Mouse (Mus musculus) heart, postnatal 10 days (tissue): Measurements from ENCODE around the gene Akap12. TPM values are rescaled to one million over a fixed set of nuclear protein-coding genes. Genes with fewer than 3 reads are reported as not detected.
A peak's percentile ranks its signal among the peaks of the same experiment; 100 is the strongest.

Experiments used
- DNase-seq, 2 experiments: peaks; one replicate each; pipeline ENCODE4 v3.0.0; 2021
- intact Hi-C: fragments of 180-260 bp; cut with DNase I; formaldehyde crosslinking; loops from one replicate; pipeline ENCODE4 v1.15.1; 2025
- total RNA-seq, 2 experiments: library from RNA; stranded (reverse); gene quantifications; 2 replicates each; pipeline ENCODE4 v1.2.3; 2021

Akap12 gene
- total RNA-seq, 2 experiments from 2014 or later: 62.8 to 68.4 TPM

DNA sequence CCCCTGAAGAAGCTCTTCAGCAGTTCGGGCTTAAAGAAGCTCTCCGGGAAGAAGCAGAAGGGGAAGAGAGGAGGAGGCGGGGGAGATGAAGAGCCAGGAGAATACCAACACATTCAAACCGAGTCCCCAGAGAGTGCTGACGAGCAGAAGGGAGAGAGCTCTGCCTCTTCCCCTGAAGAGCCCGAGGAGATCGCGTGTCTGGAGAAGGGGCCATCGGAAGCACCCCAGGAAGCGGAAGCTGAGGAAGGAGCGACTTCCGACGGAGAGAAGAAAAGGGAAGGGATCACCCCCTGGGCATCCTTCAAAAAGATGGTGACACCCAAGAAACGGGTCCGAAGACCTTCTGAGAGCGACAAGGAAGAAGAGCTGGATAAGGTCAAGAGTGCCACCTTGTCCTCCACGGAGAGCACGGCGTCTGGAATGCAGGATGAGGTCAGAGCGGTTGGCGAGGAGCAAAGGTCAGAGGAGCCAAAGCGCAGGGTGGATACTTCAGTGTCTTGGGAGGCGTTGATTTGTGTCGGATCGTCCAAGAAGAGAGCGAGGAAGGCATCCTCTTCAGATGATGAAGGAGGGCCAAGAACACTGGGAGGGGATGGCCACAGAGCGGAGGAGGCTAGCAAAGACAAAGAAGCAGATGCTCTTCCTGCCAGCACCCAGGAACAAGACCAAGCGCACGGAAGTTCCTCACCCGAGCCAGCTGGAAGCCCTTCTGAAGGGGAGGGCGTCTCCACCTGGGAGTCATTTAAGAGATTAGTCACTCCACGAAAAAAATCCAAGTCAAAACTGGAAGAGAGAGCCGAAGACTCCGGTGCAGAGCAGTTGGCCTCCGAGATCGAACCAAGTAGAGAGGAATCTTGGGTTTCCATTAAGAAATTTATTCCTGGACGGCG is 88.4 kb downstream of the Akap12 start:
- no peak for DNase-seq

DNA sequence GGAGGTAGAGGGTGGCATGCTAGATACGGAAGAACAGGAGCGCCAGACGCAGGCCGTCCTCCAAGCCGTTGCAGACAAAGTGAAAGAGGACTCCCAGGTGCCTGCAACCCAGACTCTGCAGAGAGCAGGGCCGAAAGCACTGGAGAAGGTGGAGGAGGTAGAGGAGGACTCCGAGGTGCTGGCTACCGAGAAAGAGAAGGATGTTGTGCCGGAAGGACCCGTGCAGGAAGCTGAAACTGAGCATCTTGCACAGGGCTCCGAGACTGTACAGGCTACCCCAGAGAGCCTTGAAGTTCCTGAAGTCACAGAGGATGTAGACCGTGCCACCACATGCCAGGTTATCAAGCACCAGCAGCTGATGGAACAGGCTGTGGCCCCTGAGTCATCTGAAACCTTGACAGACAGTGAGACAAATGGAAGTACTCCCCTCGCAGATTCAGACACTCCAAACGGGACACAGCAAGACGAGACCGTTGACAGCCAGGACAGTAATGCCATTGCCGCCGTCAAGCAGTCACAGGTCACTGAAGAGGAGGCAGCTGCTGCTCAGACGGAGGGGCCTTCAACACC is 89.8 kb downstream of the Akap12 start:
- DNase-seq: no peak
- intact Hi-C loops: no loop called here

More for the DNA sequence above, 88.4 kb downstream of the Akap12 start:
- intact Hi-C loops: no loop called here

DNA sequence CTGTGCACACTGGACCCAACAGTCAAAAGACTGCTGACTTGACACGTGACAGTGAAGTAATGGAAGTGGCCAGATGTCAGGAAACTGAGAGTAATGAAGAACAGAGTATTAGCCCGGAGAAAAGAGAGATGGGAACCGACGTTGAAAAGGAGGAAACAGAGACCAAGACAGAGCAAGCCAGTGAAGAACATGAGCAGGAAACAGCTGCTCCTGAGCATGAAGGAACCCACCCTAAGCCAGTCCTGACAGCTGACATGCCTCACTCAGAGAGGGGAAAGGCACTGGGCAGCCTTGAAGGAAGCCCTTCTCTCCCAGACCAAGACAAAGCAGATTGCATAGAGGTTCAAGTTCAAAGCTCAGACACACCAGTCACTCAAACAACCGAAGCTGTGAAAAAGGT is 90.5 kb downstream of the Akap12 start:
- no peak for DNase-seq
- intact Hi-C loops: no loop called here

DNA sequence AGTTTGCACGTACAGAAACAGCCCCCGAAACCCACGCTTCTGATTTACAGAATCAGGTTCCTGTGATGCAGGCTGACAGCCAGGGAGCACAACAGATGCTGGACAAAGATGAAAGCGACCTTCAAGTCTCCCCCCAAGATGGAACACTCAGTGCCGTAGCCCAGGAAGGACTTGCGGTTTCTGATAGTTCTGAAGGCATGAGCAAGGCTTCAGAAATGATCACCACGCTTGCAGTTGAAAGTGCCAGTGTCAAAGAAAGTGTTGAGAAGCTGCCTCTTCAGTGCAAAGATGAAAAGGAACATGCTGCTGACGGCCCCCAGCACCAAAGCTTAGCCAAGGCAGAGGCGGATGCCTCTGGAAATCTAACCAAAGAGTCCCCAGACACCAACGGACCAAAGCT is 91.3 kb downstream of the Akap12 start:
- no peak for DNase-seq
- intact Hi-C loops: no loop called here

DNA sequence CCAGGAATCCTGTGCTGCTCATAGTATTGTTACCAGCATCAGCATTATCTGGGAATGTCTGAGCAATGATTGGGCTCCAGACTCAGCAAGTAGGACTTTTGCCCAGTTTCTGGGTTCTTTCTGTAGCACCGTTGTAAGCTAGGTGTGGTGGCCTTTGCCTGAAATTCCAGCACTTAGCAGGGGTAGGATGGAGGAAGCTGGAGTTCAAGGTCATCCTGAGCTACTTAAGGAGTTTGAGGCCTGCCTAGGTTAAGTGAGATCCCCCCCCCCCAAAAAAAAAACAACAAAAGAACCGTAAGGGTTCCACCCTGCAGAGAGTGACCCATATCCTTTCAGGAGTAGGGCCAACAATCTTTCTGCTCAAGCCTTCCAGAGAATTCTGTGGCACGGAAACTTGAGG is 98.4 kb downstream of the Akap12 start:
- intact Hi-C loops: no loop called here
- DNase-seq: no peak

DNA sequence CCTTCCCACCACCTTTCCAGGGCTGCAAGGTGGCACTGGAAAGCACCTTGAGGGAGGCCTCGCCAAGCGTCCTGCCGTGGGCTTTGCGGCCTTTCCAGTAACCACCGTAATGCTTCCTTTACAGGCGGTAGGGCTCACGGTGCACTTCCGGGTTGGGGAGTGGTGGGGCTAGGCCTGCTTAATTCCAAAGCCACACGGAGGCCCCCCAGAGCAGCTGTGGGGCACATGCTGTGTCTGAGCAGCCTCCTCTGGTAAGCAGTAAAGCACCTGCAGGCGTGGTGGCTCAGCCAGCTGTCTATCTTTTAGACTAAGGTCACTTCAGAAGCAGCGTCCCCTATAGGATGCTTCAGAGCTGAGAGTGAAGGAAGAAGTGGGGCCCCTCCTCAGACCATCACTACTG is 103.9 kb downstream of the Akap12 start:
- intact Hi-C loops: loop anchor here (5.0 kb wide), 1 partner anchor 373 kb away; no protein-coding TSS in a partner anchor
- no peak for DNase-seq

DNA sequence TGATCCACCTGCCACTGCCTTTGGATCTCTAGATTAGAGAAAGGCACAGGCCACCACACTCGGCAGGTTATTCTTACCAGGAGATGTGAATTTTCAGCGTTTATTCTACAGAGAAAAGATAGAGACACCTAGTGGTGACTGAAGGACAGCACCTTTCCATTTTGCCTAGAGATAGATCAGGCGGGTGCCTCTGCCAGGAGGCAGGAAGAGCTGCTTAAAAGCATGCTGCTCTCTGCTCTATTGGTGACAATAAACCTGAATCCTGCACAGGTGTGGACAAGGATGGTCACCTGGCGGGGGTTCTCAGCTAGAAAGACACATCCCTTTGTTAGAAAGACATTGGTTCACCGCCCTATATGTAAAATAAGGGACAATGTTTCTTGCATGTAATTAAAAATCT is 105.8 kb downstream of the Akap12 start:
- DNase-seq: peak; percentile 42 to 52

DNA sequence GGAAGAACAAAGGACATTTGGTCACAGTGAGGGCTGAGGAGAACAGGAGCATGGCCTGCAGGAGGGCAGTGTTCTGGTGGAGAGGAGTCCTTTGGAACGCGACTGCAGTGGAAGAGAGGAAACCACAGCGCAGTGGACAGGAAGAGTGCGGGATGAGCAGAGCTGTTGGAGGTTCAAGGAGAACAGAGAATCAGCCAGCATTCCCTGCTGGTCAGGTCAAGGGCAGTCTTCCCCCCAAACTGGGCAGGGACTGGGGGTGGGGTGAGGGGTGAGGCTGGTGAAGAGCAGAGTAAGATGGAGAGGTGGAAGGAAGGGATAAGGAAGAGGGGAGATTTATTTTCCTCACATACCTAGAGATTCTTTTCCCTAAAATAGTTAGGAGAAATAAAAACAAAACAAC is 107.4 kb downstream of the Akap12 start:
- intact Hi-C loops: loop anchor here (5.0 kb wide), 1 partner anchor 376 kb away; no protein-coding TSS in a partner anchor
- no peak for DNase-seq

More for the DNA sequence above, 105.8 kb downstream of the Akap12 start:
- intact Hi-C loops: loop anchor here (5.0 kb wide), 1 partner anchor 375 kb away; no protein-coding TSS in a partner anchor

DNA sequence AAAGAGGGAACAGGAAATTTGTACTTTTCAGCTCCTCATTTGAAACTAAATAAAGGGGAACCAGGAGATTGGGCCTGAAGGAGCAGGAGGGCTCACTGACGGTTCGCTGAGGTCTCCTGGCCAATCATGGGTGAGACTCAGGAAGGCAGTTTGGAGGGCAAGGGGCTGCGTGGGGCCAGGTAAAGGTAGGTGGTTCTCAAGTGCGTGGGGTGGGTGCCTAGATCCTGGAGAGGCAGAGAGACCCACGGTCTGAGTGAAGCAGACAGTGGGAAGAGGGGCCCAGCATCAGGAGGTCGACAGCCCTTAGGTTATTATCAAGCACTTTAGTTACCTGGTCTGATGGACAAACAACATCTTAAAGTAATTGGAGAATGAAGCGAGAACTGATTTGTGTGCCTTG is 108.1 kb downstream of the Akap12 start:
- no peak for DNase-seq
- intact Hi-C loops: loop anchor here (5.0 kb wide), 1 partner anchor 377 kb away; no protein-coding TSS in a partner anchor

DNA sequence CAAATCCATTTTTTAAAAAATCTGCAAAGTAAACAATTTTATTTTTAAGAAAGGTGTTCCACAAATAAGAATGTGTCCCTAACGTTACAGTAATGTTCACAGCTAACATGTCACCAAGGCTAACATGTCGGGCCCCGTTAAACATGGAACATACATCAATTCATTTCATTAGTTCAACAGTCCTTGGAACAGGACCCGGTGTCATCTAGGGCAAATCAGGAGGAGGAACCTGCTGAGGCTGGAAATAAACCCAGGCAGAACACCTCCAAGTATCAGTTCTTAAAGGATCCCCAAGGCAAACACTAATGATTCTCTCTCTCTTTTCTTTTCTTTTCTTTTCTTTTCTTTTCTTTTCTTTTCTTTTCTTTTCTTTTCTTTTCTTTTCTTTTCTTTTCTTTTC is 108.6 kb downstream of the Akap12 start:
- no peak for DNase-seq
- intact Hi-C loops: loop anchor here (5.0 kb wide), 1 partner anchor 377 kb away; no protein-coding TSS in a partner anchor

DNA sequence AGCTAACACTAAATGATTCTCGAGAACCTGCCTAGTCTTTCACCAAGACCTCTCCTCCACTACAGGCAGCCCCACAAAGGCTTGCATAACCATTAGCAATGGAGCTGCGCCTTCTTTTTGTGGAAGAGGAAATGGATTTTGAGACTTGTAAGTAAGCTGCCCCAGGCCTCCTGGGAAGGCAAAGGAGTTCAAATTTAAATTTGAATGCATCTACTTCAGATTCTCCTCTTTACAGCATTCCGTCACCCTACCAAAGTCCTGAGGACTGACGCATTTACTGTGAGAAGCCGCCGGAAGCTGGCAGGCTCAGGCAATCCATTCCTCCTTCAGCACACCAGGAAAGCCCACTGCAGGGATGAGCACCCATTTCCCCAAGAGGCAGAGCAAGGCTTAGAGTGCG is 109.1 kb downstream of the Akap12 start:
- DNase-seq: no peak
- intact Hi-C loops: no loop called here

DNA sequence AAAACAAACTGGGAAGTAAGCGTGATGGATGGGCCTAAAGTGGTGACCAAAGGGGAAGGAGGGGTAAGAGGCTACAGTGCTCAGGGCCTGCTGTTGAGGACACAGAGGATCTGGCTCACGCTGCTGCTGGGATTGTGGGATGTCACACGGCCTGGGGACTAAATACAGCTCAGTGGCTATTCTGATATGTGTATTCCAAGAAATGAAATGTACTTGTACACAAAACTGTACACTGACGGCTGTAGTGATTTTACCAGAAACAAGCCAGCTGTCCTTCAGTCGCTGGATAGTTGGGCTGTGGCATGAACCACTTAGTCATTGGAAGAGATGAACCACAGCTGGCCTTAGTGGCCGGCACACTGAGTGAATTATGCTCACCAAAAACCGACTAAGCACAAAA is 110.3 kb downstream of the Akap12 start:
- peak; percentile 55 to 58 for DNase-seq
- intact Hi-C loops: no loop called here

DNA sequence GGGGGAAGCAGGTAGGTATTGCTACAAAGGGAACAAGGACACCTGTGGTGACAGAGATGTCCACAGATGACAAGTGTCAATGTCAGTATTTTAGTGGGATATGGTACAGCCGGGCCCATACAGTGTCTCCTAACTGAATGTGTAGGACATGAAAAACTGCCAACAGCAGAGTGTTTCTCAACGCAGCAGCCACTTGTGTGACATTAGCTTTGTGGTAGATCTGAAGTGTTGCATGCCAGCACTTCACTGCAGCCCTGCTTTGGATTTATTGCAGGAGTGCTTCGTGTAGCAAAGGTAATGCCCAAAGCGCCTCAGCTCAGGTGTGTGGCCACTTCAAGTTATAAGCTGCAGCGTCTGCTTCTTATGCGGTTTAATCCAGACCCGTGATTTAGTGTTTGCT is 110.8 kb downstream of the Akap12 start:
- no peak for DNase-seq
- intact Hi-C loops: no loop called here

DNA sequence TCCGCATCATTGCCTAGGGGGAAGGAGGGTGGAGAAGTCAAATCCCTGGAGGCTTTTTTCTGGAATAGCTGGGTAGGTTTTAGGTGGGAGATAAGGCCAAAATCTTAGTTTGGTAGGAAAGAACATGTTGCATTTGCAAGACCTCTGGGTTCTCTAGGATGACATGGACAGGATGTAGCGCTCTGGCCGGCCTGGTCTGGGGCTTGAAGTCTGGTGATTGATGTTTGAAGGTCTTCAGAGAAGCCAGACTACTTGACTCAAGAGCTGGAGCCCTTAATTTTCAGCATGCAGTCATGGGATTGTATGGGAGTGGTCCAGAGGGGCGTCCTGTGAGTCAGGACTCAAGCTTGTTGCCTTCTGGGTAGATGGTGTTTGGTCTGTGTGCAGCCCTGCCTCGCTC is 114.6 kb downstream of the Akap12 start:
- DNase-seq: no peak
- intact Hi-C loops: no loop called here

DNA sequence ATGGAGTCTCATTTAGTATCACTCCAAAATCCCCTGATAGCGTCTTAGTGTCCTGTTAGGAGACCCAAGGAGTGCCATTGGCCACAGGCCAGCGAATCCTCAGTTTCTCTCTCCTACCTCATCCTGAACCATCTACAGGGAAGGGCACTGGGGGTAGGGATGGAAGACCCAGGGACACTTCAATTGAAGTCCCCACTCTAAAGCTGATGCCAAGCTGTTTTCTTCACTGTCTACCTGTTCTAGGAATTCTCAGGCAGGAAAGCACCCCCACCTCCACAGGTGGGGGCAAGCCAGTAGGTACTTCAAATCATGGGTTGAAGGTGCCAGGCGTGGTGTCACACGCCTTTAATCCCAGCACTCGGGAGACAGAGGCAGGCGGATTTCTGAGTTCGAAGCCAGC is 118.1 kb downstream of the Akap12 start:
- no peak for DNase-seq
- intact Hi-C loops: no loop called here

DNA sequence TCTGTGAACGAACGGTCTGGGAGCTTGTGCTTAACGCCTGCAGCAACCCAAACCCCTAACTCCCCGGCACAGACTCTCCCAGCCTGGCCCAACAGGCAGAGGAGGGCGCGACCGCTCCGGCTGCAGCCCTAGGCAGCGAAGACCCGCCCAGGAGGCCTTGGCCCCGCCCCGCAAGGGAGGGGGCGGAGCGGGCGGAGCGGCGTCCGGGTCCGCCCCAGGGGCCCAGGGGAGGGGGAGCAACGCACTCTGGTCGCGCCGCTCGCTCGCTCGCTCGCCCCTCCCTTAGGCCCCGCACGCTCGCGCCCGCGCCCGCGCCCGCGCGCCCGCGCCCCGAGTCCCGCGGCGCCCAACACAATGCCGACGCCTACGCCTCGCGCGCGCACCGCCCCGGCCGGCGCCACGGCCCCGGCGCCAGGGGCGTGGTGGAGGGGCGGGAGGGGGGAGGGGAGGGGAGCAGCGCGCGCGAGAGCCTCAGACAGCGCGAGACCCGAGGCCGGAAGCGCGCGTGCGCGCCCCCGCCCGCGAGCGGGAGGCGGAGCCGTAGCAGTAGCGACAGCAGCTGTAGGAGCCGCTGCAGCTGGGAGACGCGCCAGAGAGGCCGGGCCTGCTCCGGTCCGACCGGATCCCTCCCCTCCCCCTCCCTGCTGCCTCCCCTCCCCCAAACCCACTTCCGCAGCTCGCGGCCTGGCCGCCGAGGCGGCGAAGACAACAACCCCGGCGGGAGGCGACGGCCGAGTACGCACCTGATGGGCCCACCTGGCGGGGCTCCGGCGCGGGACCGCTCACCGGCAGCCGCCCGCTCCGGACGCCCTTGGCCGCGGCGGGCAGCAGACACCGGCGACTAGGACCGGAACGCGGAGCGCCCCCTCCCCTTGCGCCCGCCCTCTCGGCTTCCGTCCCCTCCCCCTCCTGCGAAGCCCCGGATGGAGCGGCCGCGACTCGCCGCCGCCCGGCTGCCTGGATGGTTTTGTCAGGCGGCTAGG is 120.7 kb downstream of the Akap12 start:
- intact Hi-C loops: no loop called here
- DNase-seq: peak; percentile 95 to 96

DNA sequence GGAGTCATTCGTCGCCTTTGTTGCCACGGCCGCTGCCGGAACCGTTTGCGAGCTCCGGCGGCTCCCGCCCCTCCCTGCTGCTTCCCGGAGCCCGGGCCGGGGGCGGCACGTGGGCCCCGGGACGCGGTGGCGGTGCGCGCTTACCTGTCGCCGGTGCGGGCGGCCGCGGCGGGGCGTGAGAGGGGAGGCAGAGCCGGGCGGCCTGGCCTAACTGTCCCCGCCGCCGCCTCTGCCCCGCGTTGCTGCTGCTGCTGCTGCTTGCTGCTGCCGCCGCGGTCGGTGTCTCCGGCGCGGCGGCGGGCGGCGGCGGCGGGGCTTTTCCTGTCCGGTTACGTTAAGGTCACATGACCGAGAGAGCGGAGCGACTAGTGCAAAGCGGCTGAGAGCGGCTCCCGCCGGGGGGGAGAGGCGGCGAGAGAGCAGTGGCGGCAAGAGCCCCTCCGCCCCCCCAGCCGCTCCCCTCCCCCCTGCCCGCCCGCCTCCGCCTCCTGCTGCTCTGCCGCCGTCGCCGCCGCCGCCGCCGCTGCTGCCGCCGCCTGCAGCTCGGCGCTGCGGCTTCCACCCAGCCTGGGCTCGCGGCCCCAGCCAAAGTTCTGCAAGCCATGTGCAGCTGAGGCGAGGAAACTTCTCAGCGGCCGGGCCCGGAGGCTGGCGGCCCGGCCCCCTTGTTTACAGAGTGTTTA is 121.7 kb downstream of the Akap12 start, which contains the start of gene Zbtb2:
Gene Zbtb2 (minus strand): TSS at position 408 of the 683 bp plus-strand sequence.
- intact Hi-C loops: no loop called here
- peak; percentile 70 to 76 for DNase-seq

DNA sequence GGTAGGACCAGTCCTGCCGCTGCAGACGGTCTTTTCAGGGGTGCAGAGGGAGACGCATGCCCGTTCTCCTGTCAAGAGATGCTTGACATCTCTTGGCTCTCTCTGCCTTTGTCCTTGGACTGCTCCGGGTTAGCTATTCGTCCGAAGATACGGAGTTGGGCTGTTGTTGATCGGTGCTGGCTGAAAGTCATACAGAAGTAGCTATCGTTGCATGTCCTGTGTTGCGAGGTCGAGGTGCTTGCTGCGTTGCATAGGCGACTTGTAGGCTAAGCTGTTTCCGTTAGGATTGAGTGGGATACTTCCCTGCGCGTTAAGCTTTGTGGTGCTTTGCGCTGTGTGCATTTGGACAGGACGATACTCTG is 122.2 kb downstream of the Akap12 start:
- intact Hi-C loops: no loop called here

DNA sequence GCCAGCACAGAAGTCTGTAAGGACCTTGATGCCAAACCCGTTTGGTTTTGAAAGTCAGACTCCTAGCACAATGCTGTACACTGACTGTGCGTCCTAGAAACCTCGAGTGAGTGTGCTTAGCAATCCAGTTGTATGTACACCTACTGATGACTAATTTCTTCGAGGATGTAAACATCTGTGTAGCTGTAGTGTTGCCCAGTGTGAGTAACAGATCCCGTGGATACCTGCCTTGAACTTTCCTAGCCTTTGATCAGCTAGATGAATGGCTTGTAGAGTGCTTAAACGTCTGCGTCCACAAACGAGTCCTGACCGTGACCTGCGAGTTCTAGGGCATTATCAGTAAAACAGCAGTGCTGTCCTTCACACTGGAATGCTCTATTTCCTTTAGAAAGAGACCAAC is 122.9 kb downstream of the Akap12 start:
- intact Hi-C loops: no loop called here
- peak in 1 of 2 experiments; percentile 29 for DNase-seq

More for the DNA sequence above, 122.2 kb downstream of the Akap12 start:
- peak in 1 of 2 experiments; percentile 55 for DNase-seq

DNA sequence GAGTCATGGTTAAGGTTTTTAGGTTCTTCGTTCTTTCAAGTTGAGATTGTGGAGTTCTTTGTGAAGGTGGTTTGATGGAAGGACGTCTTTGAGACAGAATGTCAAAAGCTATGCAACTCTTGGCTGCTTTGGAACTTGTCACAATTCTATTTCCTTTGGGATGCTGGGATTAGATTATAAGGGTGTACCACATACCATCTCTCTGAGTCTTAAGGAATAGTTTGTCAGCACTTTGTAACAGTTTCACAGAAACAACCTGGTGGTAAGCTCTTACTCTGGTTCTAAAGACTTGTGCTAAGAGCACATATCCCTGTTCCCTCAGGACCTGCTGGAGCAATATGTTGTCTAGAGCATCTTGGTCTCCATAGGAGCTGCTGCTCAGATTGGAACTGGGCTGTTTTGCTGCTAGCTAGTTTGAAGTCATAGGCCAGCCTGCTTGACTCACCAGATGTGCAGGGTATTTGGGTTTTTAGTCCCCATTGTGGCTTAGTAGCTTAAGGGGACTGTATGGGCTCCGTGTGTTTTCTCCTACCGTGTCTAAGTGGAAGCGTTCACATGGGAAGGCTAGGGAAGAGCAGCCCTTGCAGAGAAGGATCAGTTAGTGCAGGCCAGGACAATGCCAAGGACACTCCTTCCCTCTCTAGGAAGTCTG is 123.4 kb downstream of the Akap12 start:
- no peak for DNase-seq
- intact Hi-C loops: no loop called here
